Mouse (Mus musculus): ENCODE data around the gene Dcun1d1. TPM values are rescaled to one million over a fixed set of nuclear protein-coding genes. Genes with fewer than 3 reads are reported as not detected.

Dcun1d1 gene
- polyA plus RNA-seq, 1 experiment from 2014 or later, result 82.6 TPM

DNA sequence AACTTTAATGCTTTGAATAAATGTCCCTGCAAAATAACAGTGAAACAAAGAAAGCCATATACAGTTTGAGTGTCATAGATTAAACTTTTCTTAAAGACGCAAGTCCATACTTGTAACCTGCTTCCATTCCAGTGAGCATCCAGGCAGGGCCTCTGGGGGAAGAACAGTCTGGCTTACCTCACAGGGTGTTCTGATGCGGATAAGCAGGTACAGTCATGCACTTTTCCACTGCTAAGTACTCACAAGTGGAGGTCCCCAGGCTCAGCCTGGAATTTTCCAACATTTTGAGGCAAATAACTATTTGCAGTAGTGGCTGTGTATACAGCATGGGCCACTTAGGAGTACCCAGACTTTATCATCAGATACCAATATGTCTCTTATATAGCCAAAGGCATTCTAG is 39.3 kb downstream of the Dcun1d1 start:
- peaks cover 31% of the 10 kb centered on the region for H3K36me3 ChIP-seq
- H3K27ac ChIP-seq (ENCODE audit: poor library complexity, severe bottlenecking), result no peak overlapping the region
- H3K9me3 ChIP-seq (replicated peaks), result no peaks in the 10 kb centered on the region
- no peak overlapping the region for H3K4me2 ChIP-seq
- 91% methylated on average over 2 of the region's 2 CpGs for WGBS
- no peaks in the 10 kb centered on the region for H3K4me1 ChIP-seq (replicated peaks)
- H3K9ac ChIP-seq, result no peak overlapping the region
- no peak for ATAC-seq (ENCODE audit: insufficient number of reproducible peaks, low FRiP score)
- no peaks in the 10 kb centered on the region for H3K27me3 ChIP-seq (replicated peaks)
- H3K4me3 ChIP-seq, result no peak overlapping the region

DNA sequence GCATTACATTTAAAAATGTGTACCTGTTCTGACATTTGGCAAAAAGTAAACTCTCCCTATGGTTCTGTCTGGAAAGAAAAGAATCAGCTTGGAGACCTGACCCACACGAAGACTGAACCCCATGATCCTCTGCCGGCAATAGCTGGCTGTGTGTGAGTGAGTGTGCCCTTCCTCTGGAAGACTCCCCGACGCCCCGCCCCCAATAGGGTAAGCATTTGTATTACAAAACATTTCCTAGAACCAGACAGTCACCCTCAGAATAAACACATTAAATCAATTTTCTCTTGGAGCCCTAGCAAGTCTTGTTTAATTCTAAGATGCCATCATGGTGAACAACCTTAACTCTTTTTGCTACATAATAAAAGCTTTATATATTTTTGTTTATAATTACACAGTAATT is 44.1 kb downstream of the Dcun1d1 start:
- H3K27me3 ChIP-seq (replicated peaks), result no peaks in the 10 kb centered on the region
- H3K4me3 ChIP-seq, result no peak overlapping the region
- H3K4me1 ChIP-seq (replicated peaks), result no peaks in the 10 kb centered on the region
- no peak for ATAC-seq (ENCODE audit: insufficient number of reproducible peaks, low FRiP score)
- peaks cover 31% of the 10 kb centered on the region for H3K36me3 ChIP-seq
- no peak overlapping the region for H3K27ac ChIP-seq (ENCODE audit: poor library complexity, severe bottlenecking)
- H3K9ac ChIP-seq, result no peak overlapping the region
- H3K9me3 ChIP-seq (replicated peaks), result no peaks in the 10 kb centered on the region
- H3K4me2 ChIP-seq, result no peak overlapping the region
- 83% methylated on average over 5 of the region's 5 CpGs for WGBS

DNA sequence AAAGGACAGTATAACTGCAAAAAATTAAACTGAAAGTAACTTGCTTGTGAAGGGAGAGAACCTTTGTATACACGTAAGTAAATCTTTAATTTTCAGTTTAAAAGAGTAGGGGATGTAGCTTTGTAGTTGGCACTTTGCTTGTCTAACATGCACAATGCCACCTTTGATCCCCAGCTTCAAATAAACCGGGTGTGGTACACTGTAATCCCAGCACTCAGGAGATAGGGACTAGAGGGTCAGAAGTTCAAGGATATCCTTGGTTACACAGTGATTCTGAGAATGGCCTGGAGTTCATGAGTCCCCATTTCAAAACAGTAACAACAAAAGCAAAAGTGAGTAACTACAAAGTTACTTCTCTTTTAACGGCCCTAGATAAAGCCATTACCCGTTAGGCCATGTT is 46.1 kb downstream of the Dcun1d1 start:
- H3K4me1 ChIP-seq (replicated peaks), result no peaks in the 10 kb centered on the region

DNA sequence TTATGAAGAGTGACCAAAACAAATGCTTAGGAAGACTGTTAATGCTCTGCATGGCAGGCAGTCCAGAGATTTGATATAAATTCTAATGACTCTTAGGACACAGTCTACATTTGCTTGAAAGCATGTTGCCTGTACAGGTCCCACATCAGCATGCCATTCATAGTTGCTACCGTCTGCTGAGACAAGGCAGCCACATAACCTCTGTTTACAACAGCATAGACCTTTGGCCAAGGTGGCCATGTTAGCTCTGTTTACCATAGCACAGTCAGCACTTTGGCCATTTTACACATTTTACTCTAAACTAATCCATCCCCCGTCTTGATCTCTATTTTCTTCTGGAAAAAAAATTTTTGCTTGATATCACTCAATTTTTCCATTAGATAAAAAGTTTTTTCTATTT is 47.7 kb downstream of the Dcun1d1 start:
- ATAC-seq (ENCODE audit: insufficient number of reproducible peaks, low FRiP score), result no peak
- no peak overlapping the region for H3K27ac ChIP-seq (ENCODE audit: poor library complexity, severe bottlenecking)
- WGBS, result 85% methylated on average over 2 of the region's 2 CpGs

More for the DNA sequence above, 46.1 kb downstream of the Dcun1d1 start:
- Histone ChIP-seq H3K4me2 (no peak overlapping the region), H3K4me3 (no peak overlapping the region), H3K9me3 (replicated peaks) (no peaks in the 10 kb centered on the region), H3K9ac (no peak overlapping the region), H3K36me3 (peaks cover 25% of the 10 kb centered on the region), H3K27me3 (replicated peaks) (no peaks in the 10 kb centered on the region), H3K27ac (ENCODE audit: poor library complexity, severe bottlenecking) (no peak overlapping the region)
- WGBS, result 85% methylated on average over 4 of the region's 4 CpGs
- no peak for ATAC-seq (ENCODE audit: insufficient number of reproducible peaks, low FRiP score)

DNA sequence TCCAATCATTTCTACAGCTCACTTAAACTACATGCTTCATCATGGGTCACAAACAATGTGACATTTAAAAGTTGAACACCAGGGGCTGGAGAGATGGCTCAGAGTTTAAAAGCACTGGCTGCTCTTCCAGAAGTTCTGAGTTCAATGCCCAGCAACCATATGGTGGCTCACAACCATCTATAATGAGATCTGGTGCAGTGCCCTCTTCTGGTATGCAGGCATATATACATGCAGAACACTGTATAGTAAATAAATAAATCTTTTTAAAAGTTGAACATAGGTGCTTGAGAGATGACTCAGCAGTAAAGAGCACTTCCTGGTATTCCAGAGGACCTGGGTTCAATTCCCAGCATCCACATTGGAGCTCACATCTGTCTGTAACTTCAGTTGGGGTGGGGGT is 54.0 kb downstream of the Dcun1d1 start:
- ATAC-seq (ENCODE audit: insufficient number of reproducible peaks, low FRiP score), result no peak
- no peaks in the 10 kb centered on the region for H3K4me1 ChIP-seq (replicated peaks)
- no peaks in the 10 kb centered on the region for H3K27me3 ChIP-seq (replicated peaks)
- no peak overlapping the region for H3K27ac ChIP-seq (ENCODE audit: poor library complexity, severe bottlenecking)
- no peak overlapping the region for H3K9ac ChIP-seq
- H3K36me3 ChIP-seq, result no peaks in the 10 kb centered on the region
- H3K4me2 ChIP-seq, result no peak overlapping the region
- no peak overlapping the region for H3K4me3 ChIP-seq
- H3K9me3 ChIP-seq (replicated peaks), result no peaks in the 10 kb centered on the region

More for the DNA sequence above, 47.7 kb downstream of the Dcun1d1 start:
- no peak overlapping the region for H3K9ac ChIP-seq
- H3K4me3 ChIP-seq, result no peak overlapping the region
- H3K4me2 ChIP-seq, result no peak overlapping the region
- H3K4me1 ChIP-seq (replicated peaks), result no peaks in the 10 kb centered on the region
- H3K9me3 ChIP-seq (replicated peaks), result no peaks in the 10 kb centered on the region
- H3K27me3 ChIP-seq (replicated peaks), result no peaks in the 10 kb centered on the region
- H3K36me3 ChIP-seq, result peaks cover 21% of the 10 kb centered on the region

DNA sequence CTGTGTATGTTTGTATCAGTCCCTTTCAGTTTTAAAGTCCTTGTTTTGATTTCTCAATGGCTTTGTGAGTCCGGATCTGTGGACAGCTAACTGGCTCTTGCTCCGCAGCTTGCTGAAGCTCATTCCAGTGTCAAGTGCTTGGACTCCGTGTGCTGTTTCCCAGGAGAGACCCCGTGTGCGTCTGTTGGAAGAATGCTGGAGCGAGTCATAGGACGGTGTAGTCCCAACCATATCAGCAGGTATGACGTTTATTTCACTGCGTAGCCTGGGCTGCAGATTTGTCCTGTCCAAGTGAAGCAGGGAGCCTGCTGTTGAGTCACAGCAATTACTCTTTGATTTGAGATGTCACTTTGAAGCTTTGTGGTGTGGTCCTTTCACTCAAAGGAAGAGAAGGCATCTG is 87.9 kb downstream of the Dcun1d1 start:
- Histone ChIP-seq H3K27me3 (replicated peaks) (no peaks in the 10 kb centered on the region), H3K36me3 (peaks cover 31% of the 10 kb centered on the region), H3K4me2 (no peak overlapping the region), H3K4me3 (no peak overlapping the region), H3K4me1 (replicated peaks) (no peaks in the 10 kb centered on the region), H3K9ac (no peak overlapping the region), H3K9me3 (replicated peaks) (no peaks in the 10 kb centered on the region), H3K27ac (ENCODE audit: poor library complexity, severe bottlenecking) (no peak overlapping the region)
- 75% methylated on average over 9 of the region's 9 CpGs for WGBS
- no peak for ATAC-seq (ENCODE audit: insufficient number of reproducible peaks, low FRiP score)

Other genes starting within 250 kb of the Dcun1d1 start
- 32.1 and 34.2 TPM in 2 replicates for gene Atp11b, start 183.3 kb downstream of the Dcun1d1 start, polyA plus RNA-seq (2016; fragmentation: Nextera tagmentation; extraction: Ambion mirVana)
- gene Mccc1, start 63.2 kb upstream of the Dcun1d1 start, polyA plus RNA-seq (2016; fragmentation: Nextera tagmentation; extraction: Ambion mirVana), result 50.7 and 54.2 TPM in 2 replicates
- 0.06 and 0.10 TPM in 2 replicates for gene Ccdc144b, start 116.1 kb upstream of the Dcun1d1 start, polyA plus RNA-seq (2016; fragmentation: Nextera tagmentation; extraction: Ambion mirVana)
- 88.9 and 91.7 TPM in 2 replicates for gene Acad9, start 128.5 kb upstream of the Dcun1d1 start, polyA plus RNA-seq (2016; fragmentation: Nextera tagmentation; extraction: Ambion mirVana)
- gene D3Ertd254e, start 213.6 kb upstream of the Dcun1d1 start, polyA plus RNA-seq (2016; fragmentation: Nextera tagmentation; extraction: Ambion mirVana), result 4.1 and 4.9 TPM in 2 replicates

Measured in heart, embryonic 12.5 days (tissue).